Mouse (Mus musculus): ENCODE measurements around the gene Fank1. TPM values are rescaled to one million over a fixed set of nuclear protein-coding genes. Genes with fewer than 3 reads are reported as not detected.
A peak's percentile ranks its signal among the peaks of the same experiment; 100 is the strongest.

The Fank1 gene
- polyA plus RNA-seq, 1 experiment from 2014 or later, result 0.42 TPM

- no peak overlapping the region for H3K4me2 ChIP-seq (ENCODE audit: low read length)
- H3K4me1 ChIP-seq (replicated peaks; ENCODE audit: insufficient read depth, low read length), result 0 out of 2 replicates have a peak, but pooled peaks cover 3% of the 10 kb centered on the region
- no peak overlapping the region for H3K27ac ChIP-seq
- WGBS, result 94% methylated on average over 12 of the region's 12 CpGs
- H3K4me3 ChIP-seq (replicated peaks; ENCODE audit: low read depth, low read length), result no peak overlapping the region
- H3K9ac ChIP-seq (ENCODE audit: low read depth, low read length), result no peak overlapping the region
- H3K9me3 ChIP-seq (replicated peaks; ENCODE audit: low read length), result no peaks in the 10 kb centered on the region
- no peaks in the 10 kb centered on the region for H3K27me3 ChIP-seq (ENCODE audit: insufficient read depth, low read length)
- 0 out of 2 replicates have a peak, but pooled peaks cover 14% of the 10 kb centered on the region for H3K36me3 ChIP-seq (ENCODE audit: insufficient read depth, low read length)
- DNase-seq (ENCODE audit: low spot score) (no peak), ATAC-seq (replicated peaks; ENCODE audit: low FRiP score, low read depth) (no peak)
- TF ChIP-seq CTCF (IDR thresholded peaks at IDR 0.05; ENCODE audit: low read depth), result no peak
Measured at GRCm38 (mm10) chr7:133742530-133743325, 33.9 kb upstream of the Fank1 start.

DNA sequence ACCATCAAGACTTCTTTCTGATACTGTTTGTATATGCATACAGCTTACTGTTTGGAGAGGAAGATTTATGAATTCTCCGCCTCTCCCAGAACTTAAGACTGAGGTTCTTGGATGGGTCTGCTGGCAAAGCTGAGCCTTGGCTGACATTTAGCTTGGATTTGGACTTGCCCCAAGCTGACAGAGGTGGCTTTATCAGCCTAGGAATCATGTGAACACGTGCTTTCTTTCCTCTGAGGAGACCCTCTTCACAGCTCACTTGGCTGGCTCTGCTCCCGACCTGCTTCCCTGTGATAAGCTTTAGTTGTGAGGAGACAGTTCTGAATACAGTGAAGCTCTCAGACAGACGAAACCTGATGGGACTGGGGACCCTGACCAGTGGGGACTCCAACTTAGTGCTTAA is 33.0 kb upstream of the Fank1 start:
- ATAC-seq (replicated peaks; ENCODE audit: low FRiP score, low read depth), result no peak
- Histone ChIP-seq H3K4me3 (replicated peaks; ENCODE audit: low read depth, low read length) (no peak overlapping the region), H3K27me3 (ENCODE audit: insufficient read depth, low read length) (no peaks in the 10 kb centered on the region), H3K9me3 (replicated peaks; ENCODE audit: low read length) (no peaks in the 10 kb centered on the region), H3K36me3 (ENCODE audit: insufficient read depth, low read length) (0 out of 2 replicates have a peak, but pooled peaks cover 14% of the 10 kb centered on the region), H3K4me2 (ENCODE audit: low read length) (no peak overlapping the region), H3K27ac (no peak overlapping the region), H3K4me1 (replicated peaks; ENCODE audit: insufficient read depth, low read length) (0 out of 2 replicates have a peak, but pooled peaks cover 3% of the 10 kb centered on the region), H3K9ac (ENCODE audit: low read depth, low read length) (no peak overlapping the region)
- no peak for DNase-seq (ENCODE audit: low spot score)
- no peak for TF ChIP-seq CTCF (IDR thresholded peaks at IDR 0.05; ENCODE audit: low read depth)
- 49% methylated on average over 4 of the region's 4 CpGs for WGBS

- Histone ChIP-seq H3K27ac (no peak overlapping the region), H3K9me3 (replicated peaks; ENCODE audit: low read length) (no peaks in the 10 kb centered on the region), H3K4me3 (replicated peaks; ENCODE audit: low read depth, low read length) (no peak overlapping the region), H3K9ac (ENCODE audit: low read depth, low read length) (no peak overlapping the region), H3K36me3 (ENCODE audit: insufficient read depth, low read length) (0 out of 2 replicates have a peak, but pooled peaks cover 14% of the 10 kb centered on the region), H3K4me1 (replicated peaks; ENCODE audit: insufficient read depth, low read length) (0 out of 2 replicates have a peak, but pooled peaks cover 3% of the 10 kb centered on the region), H3K4me2 (ENCODE audit: low read length) (no peak overlapping the region), H3K27me3 (ENCODE audit: insufficient read depth, low read length) (no peaks in the 10 kb centered on the region)
- WGBS, result 67% methylated on average over 1 of the region's 1 CpGs
- ATAC-seq (replicated peaks; ENCODE audit: low FRiP score, low read depth) (no peak), DNase-seq (ENCODE audit: low spot score) (no peak)
- TF ChIP-seq CTCF (IDR thresholded peaks at IDR 0.05; ENCODE audit: low read depth), result no peak
Measured at GRCm38 (mm10) chr7:133744209-133744608, 32.5 kb upstream of the Fank1 start.

GRCm38 (mm10) chr7:133744701-133745100 is 32.0 kb upstream of the Fank1 start:
- H3K4me3 ChIP-seq (replicated peaks; ENCODE audit: low read depth, low read length), result no peak overlapping the region
- WGBS, result 38% methylated on average over 4 of the region's 4 CpGs
- TF ChIP-seq CTCF (IDR thresholded peaks at IDR 0.05; ENCODE audit: low read depth), result no peak
- DNase-seq (ENCODE audit: low spot score) (peak; percentile 29), ATAC-seq (replicated peaks; ENCODE audit: low FRiP score, low read depth) (no peak)
- H3K9me3 ChIP-seq (replicated peaks; ENCODE audit: low read length), result no peaks in the 10 kb centered on the region
- no peaks in the 10 kb centered on the region for H3K27me3 ChIP-seq (ENCODE audit: insufficient read depth, low read length)
- H3K4me1 ChIP-seq (replicated peaks; ENCODE audit: insufficient read depth, low read length), result 0 out of 2 replicates have a peak, but pooled peaks cover 3% of the 10 kb centered on the region
- no peak overlapping the region for H3K9ac ChIP-seq (ENCODE audit: low read depth, low read length)
- H3K27ac ChIP-seq, result no peak overlapping the region
- no peak overlapping the region for H3K4me2 ChIP-seq (ENCODE audit: low read length)
- 0 out of 2 replicates have a peak, but pooled peaks cover 14% of the 10 kb centered on the region for H3K36me3 ChIP-seq (ENCODE audit: insufficient read depth, low read length)

GRCm38 (mm10) chr7:133747372-133747771 is 29.3 kb upstream of the Fank1 start:
- no peak for TF ChIP-seq CTCF (IDR thresholded peaks at IDR 0.05; ENCODE audit: low read depth)
- Histone ChIP-seq H3K4me1 (replicated peaks; ENCODE audit: insufficient read depth, low read length) (0 out of 2 replicates have a peak, but pooled peaks cover 3% of the 10 kb centered on the region), H3K9ac (ENCODE audit: low read depth, low read length) (no peak overlapping the region), H3K9me3 (replicated peaks; ENCODE audit: low read length) (no peaks in the 10 kb centered on the region), H3K4me3 (replicated peaks; ENCODE audit: low read depth, low read length) (no peak overlapping the region), H3K27me3 (ENCODE audit: insufficient read depth, low read length) (no peaks in the 10 kb centered on the region), H3K4me2 (ENCODE audit: low read length) (no peak overlapping the region), H3K36me3 (ENCODE audit: insufficient read depth, low read length) (0 out of 2 replicates have a peak, but pooled peaks cover 4% of the 10 kb centered on the region), H3K27ac (no peak overlapping the region)
- WGBS, result 77% methylated on average over 8 of the region's 8 CpGs
- DNase-seq (ENCODE audit: low spot score) (no peak), ATAC-seq (replicated peaks; ENCODE audit: low FRiP score, low read depth) (no peak)

- Histone ChIP-seq H3K4me1 (replicated peaks; ENCODE audit: insufficient read depth, low read length) (0 out of 2 replicates have a peak, but pooled peaks cover 3% of the 10 kb centered on the region), H3K27ac (no peak overlapping the region), H3K9me3 (replicated peaks; ENCODE audit: low read length) (no peaks in the 10 kb centered on the region), H3K4me3 (replicated peaks; ENCODE audit: low read depth, low read length) (no peak overlapping the region), H3K4me2 (ENCODE audit: low read length) (no peak overlapping the region), H3K27me3 (ENCODE audit: insufficient read depth, low read length) (no peaks in the 10 kb centered on the region), H3K9ac (ENCODE audit: low read depth, low read length) (no peak overlapping the region), H3K36me3 (ENCODE audit: insufficient read depth, low read length) (0 out of 2 replicates have a peak, but pooled peaks cover 3% of the 10 kb centered on the region)
- TF ChIP-seq CTCF (IDR thresholded peaks at IDR 0.05; ENCODE audit: low read depth), result no peak
- no peak for ATAC-seq (replicated peaks; ENCODE audit: low FRiP score, low read depth)
- DNase-seq (ENCODE audit: low spot score), result no peak
- WGBS, result 72% methylated on average over 14 of the region's 14 CpGs
Measured at GRCm38 (mm10) chr7:133748753-133749152, 27.9 kb upstream of the Fank1 start.

All from kidney, postnatal 0 days (tissue).